ENCODE assay signal across 13 mouse cellular contexts in the genomic region with DNA sequence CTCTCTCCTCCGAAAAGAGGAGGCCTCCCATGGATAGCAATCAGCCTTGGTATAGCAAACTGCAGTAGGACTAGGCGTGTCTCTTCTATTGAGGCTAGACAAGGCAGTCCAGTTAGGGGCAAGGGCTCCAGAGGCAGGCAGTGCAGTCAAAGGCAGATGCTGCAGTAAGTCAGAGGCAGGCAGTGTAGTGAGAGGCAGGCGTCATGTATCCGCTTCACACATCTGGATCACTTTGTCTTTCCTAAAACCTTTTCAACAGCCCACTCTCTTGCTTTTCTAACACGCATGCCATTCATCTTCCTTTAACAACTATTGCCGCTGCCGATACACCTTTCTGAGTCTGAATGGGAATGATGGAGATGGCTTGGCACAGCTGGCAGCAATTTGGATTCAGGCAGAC. TPM values are rescaled to one million over a fixed set of nuclear protein-coding genes. Genes with fewer than 3 reads are reported as not detected.
DNase-seq lines count a peak whose midpoint lies in the region; ATAC-seq and TF ChIP-seq lines count a peak whose summit lies in the region.
"Had no signal": no experiment of that assay in that cellular context is flagged by ENCODE, and none has a peak within 500 bp of the region (broad histone marks: within the 10 kb centered on the region; RNA-seq: fewer than 3 reads in every experiment).

Gene Cmtr2, plus strand, starts transcription at position 301 of the 400 bp plus-strand sequence.

- no peak for TF ChIP-seq CTCF in cerebellum, adult 2 months (IDR thresholded peaks at IDR 0.05; ENCODE audit: borderline replicate concordance, insufficient read depth, low read depth, low read length)
- no peak for TF ChIP-seq CTCF in midbrain, postnatal 0 days (IDR thresholded peaks at IDR 0.05)

- peaks cover 4% of the 10 kb centered on the region for H3K4me1 ChIP-seq in cerebellum, adult 2 months (ENCODE audit: control insufficient read depth, insufficient read depth, low read length)
- peaks cover 22% of the 10 kb centered on the region for H3K4me1 ChIP-seq in midbrain, embryonic 10.5 days
- peaks cover 6% of the 10 kb centered on the region; the same call in 1 of the 2 replicates for H3K4me1 ChIP-seq in midbrain, postnatal 0 days (ENCODE audit: insufficient read depth, low read length)
- H3K4me1 ChIP-seq in midbrain, embryonic 15.5 days, result peaks cover 26% of the 10 kb centered on the region

- no peak for ATAC-seq in midbrain, postnatal 0 days (ENCODE audit: low FRiP score)
- no peak for ATAC-seq in midbrain, embryonic 15.5 days (replicated peaks)

- DNase-seq in cerebellum, adult 2 months, result no peak
- no peak for DNase-seq in cerebellum, adult 9-11 months
- DNase-seq in midbrain, embryonic 10.5 days (ENCODE audit: low spot score), result no peak
- no peak for DNase-seq in midbrain, postnatal 0 days (ENCODE audit: low spot score)
- DNase-seq in forelimb bud, embryonic 11.5 days (ENCODE audit: low read depth, low spot score), result peak; percentile 42
- DNase-seq in layer of hippocampus, postnatal 10 days (ENCODE audit: low spot score in 2 of 2), result no peak
- no peak for DNase-seq in kidney, postnatal 14 days
- DNase-seq: adrenal gland, adult 2 months; cerebellum, postnatal 10 days; gastrocnemius, postnatal 36 days; kidney, postnatal 36 days; lung, adult 18-20 months had no signal

- no peak within 1 kb of the TSS for H3K4me3 ChIP-seq in cerebellum, adult 2 months (replicated peaks; ENCODE audit: insufficient read depth, low read depth, low read length)
- no peak within 1 kb of the TSS for H3K4me3 ChIP-seq in midbrain, embryonic 10.5 days
- no peak within 1 kb of the TSS for H3K4me3 ChIP-seq in midbrain, postnatal 0 days (ENCODE audit: low read depth, low read length)
- no peak within 1 kb of the TSS for H3K4me3 ChIP-seq in midbrain, embryonic 15.5 days

- H3K27ac ChIP-seq in cerebellum, adult 2 months (ENCODE audit: insufficient read depth, low read length), result no peak within 1 kb of the TSS
- H3K27ac ChIP-seq in midbrain, embryonic 10.5 days (replicated peaks), result no peak within 1 kb of the TSS
- no peak within 1 kb of the TSS for H3K27ac ChIP-seq in midbrain, postnatal 0 days (ENCODE audit: low read depth, low read length)
- H3K27ac ChIP-seq in midbrain, embryonic 15.5 days, result no peak within 1 kb of the TSS

- no peaks in the 10 kb centered on the region for H3K27me3 ChIP-seq in cerebellum, adult 2 months (ENCODE audit: control insufficient read depth, insufficient read depth, low read length)
- no peaks in the 10 kb centered on the region for H3K27me3 ChIP-seq in midbrain, embryonic 10.5 days (ENCODE audit: low read depth, poor library complexity, severe bottlenecking)
- H3K27me3 ChIP-seq in midbrain, postnatal 0 days (ENCODE audit: insufficient read depth, low read length), result no peaks in the 10 kb centered on the region
- no peaks in the 10 kb centered on the region for H3K27me3 ChIP-seq in midbrain, embryonic 15.5 days (replicated peaks)

- H3K9me3 ChIP-seq in midbrain, embryonic 10.5 days (replicated peaks), result no peaks in the 10 kb centered on the region
- no peaks in the 10 kb centered on the region for H3K9me3 ChIP-seq in midbrain, postnatal 0 days (ENCODE audit: low read length)
- H3K9me3 ChIP-seq in midbrain, embryonic 15.5 days, result no peaks in the 10 kb centered on the region

- no peak within 1 kb of the TSS for H3K4me2 ChIP-seq in midbrain, postnatal 0 days (ENCODE audit: low read depth, low read length, poor library complexity, severe bottlenecking)
- no peak within 1 kb of the TSS for H3K4me2 ChIP-seq in midbrain, embryonic 15.5 days

- TF ChIP-seq POLR2A in cerebellum, adult 2 months (IDR thresholded peaks at IDR 0.05; ENCODE audit: borderline replicate concordance, insufficient read depth, low read length), result no peak

- 76% methylated on average over 7 of the region's 7 CpGs for WGBS in cerebellum, adult 2 months
- WGBS in midbrain, embryonic 10.5 days, result 80% methylated on average over 7 of the region's 7 CpGs
- 79% methylated on average over 7 of the region's 7 CpGs for WGBS in midbrain, postnatal 0 days
- 73% methylated on average over 7 of the region's 7 CpGs for WGBS in midbrain, embryonic 15.5 days

- peaks cover 3% of the 10 kb centered on the region; the same call in 1 of the 2 replicates for H3K36me3 ChIP-seq in midbrain, embryonic 10.5 days
- no peaks in the 10 kb centered on the region for H3K36me3 ChIP-seq in midbrain, postnatal 0 days (ENCODE audit: insufficient read depth, low read length)
- H3K36me3 ChIP-seq in midbrain, embryonic 15.5 days (replicated peaks), result no peaks in the 10 kb centered on the region

- H3K9ac ChIP-seq in midbrain, postnatal 0 days (replicated peaks; ENCODE audit: low read length, poor library complexity, severe bottlenecking), result no peak within 1 kb of the TSS
- no peak within 1 kb of the TSS for H3K9ac ChIP-seq in midbrain, embryonic 15.5 days

RNA-seq across cellular contexts. Expression of gene Cmtr2, which starts in this region (rescaled TPM):
- 13.2 and 13.8 TPM in 2 replicates for polyA plus RNA-seq in cerebellum, adult 2 months (2012; rRNA removed)
- 12.4 and 13.2 TPM in 2 replicates for polyA plus RNA-seq in midbrain, embryonic 10.5 days (2016; fragmentation: Nextera tagmentation; extraction: Ambion mirVana)
- 17.1 and 19.1 TPM in 2 replicates for total RNA-seq in midbrain, postnatal 0 days (2014; rRNA removed)
- 7.4 and 7.7 TPM in 2 replicates for polyA plus RNA-seq in midbrain, postnatal 0 days (2015; fragmentation: Nextera tagmentation; extraction: Ambion mirVana)
- polyA plus RNA-seq in midbrain, embryonic 15.5 days (2015; fragmentation: Nextera tagmentation; extraction: Ambion mirVana), result 11.4 and 12.5 TPM in 2 replicates
- 1 to 10 TPM; 6.1 to 6.7 TPM for total RNA-seq in layer of hippocampus, postnatal 10 days (2021)
